Mouse (Mus musculus) liver, embryonic 16.5 days (tissue): ENCODE measurements at regions not wholly inside any gene's neighbourhood (a gene's known extent, or its start where the extent isn't known, plus 50 kb on each side); places are given as distances from the start of the nearest gene placed in this dataset.
A peak's percentile ranks its signal among the peaks of the same experiment; 100 is the strongest.

ENCODE experiments used
- ATAC-seq: fragments of 200-750 bp; cut with Nextera tagmentation; 2 replicates; pipeline ENCODE4 v1.8.0; 2017; ENCODE audit warnings: low read depth, mild to moderate bottlenecking, moderate number of reproducible peaks, moderate library complexity
- H3K27ac ChIP-seq: fragments of 300-500 bp; sonication (generic); 2 replicates; pipeline ENCODE4 v1.5.1; 2014; ENCODE audit warnings: mild to moderate bottlenecking, low read length
- H3K27me3 ChIP-seq: fragments of 300-500 bp; sonication (generic); 2 replicates; pipeline ENCODE4 v1.6.1; 2014; ENCODE audit warnings: low read depth, low read length, mixed read lengths; ENCODE audit not compliant: control insufficient read depth, insufficient read depth
- H3K36me3 ChIP-seq: fragments of 300-500 bp; sonication (generic); 2 replicates; pipeline ENCODE4 v1.6.1; 2014; ENCODE audit warnings: mild to moderate bottlenecking; ENCODE audit not compliant: control insufficient read depth, insufficient read depth
- H3K4me1 ChIP-seq: fragments of 300-500 bp; sonication (generic); 2 replicates; pipeline ENCODE4 v1.6.1; 2014; ENCODE audit warnings: low read depth, low read length, mixed read lengths; ENCODE audit not compliant: control insufficient read depth
- H3K4me2 ChIP-seq: fragments of 300-500 bp; sonication (generic); 2 replicates; pipeline ENCODE4 v1.6.1; 2014; ENCODE audit warnings: low read depth, low read length, mixed read lengths
- H3K4me3 ChIP-seq: fragments of 300-500 bp; sonication (generic); 2 replicates; pipeline ENCODE4 v1.5.1; 2014; ENCODE audit warnings: low read depth, mild to moderate bottlenecking, low read length
- H3K9ac ChIP-seq: fragments of 300-500 bp; sonication (generic); 2 replicates; pipeline ENCODE4 v1.6.1; 2014; ENCODE audit warnings: low read depth, low read length
- H3K9me3 ChIP-seq: fragments of 300-500 bp; sonication (generic); replicated peaks from 2 replicates; pipeline ENCODE4 v1.6.1; 2016; ENCODE audit warnings: low read length; ENCODE audit not compliant: control insufficient read depth
- WGBS: fragments of 180-500 bp; shearing (Covaris S2); extraction: QIAGEN DNeasy Blood & Tissue Kit; methylation state at CpG from one replicate; pipeline ENCODE4 v1.1.7; 2014; ENCODE audit not compliant: insufficient replicate concordance; 5-methylcytosine and 5-hydroxymethylcytosine counted together

DNA sequence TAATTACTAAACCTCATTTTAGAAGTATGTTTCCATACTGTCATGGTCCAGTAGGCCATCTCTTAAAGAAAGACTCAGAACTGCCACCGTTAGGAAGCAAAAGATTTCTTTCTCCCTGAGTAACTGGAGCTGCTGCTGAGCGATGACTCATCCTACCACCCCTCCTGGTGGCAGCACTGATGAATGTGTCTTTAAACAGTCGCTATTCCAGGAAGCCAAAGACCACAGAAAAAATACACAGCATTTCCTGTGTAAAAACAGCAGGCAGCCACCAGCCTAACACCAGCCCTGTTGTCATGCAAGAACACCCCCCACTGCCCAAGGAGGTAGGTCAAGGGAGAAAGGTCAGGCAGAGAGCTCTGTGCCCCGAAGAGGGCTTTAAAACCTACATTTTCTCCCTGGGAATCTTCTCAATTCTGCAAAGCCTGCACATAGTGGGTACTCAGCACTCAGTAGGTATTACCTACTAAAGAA, 675.7 kb downstream of the Cypt12 start:
- Histone ChIP-seq H3K4me3 (no peak overlapping the region), H3K9me3 (no peaks in the 10 kb centered on the region), H3K9ac (no peak overlapping the region), H3K4me1 (no peaks in the 10 kb centered on the region; the same call in 1 of the 2 replicates), H3K27ac (no peak overlapping the region), H3K4me2 (no peak overlapping the region), H3K36me3 (no peaks in the 10 kb centered on the region), H3K27me3 (no peaks in the 10 kb centered on the region)
- 3% methylated on average over 4 of the region's 4 CpGs for WGBS
- ATAC-seq = peak; percentile 71

DNA sequence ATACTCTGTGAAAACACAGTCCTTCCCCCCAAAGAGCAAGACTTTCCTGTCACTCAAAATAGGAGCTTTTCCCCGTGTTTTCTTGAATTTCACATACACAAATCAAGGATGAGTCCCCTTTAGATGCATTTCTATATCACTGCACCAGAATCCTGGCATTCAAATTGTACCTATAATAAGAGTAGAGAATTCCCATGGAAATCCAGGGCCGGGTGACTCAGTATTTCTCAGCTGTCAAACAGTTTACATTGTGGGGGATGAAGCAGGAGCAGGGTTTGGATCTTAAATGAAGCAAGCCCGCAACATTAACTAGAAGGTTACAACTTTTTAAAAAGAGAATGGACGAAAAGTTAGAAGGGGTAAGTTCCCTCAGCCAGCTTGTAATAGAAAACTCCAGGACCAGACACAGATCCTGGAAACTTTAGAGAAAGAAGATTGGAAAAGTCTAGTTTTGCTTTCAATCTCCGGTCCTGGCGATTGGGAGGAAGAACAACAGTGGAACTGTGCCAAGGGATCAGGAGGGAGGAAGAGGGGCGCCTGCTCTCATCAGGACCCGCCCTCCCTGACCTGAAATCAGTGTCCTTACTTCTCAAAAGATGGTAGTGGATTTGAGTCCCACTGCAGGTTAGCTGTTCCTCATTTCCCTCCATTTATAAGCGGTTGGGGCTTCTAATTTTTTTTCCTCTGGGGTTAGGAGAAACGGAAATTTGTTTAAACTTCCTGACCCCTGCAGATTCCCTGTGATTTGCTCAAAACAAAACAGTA, 676.4 kb downstream of the Cypt12 start:
- H3K27me3 ChIP-seq = no peaks in the 10 kb centered on the region
- no peaks in the 10 kb centered on the region; the same call in 1 of the 2 replicates for H3K4me1 ChIP-seq
- H3K36me3 ChIP-seq = no peaks in the 10 kb centered on the region
- peak overlapping the region; percentile 51 for H3K4me2 ChIP-seq
- H3K4me3 ChIP-seq = peak overlapping the region; percentile 41
- H3K27ac ChIP-seq = no peak overlapping the region
- no peak overlapping the region for H3K9ac ChIP-seq
- 7% methylated on average over 10 of the region's 10 CpGs for WGBS
- no peaks in the 10 kb centered on the region for H3K9me3 ChIP-seq
- no peak for ATAC-seq

DNA sequence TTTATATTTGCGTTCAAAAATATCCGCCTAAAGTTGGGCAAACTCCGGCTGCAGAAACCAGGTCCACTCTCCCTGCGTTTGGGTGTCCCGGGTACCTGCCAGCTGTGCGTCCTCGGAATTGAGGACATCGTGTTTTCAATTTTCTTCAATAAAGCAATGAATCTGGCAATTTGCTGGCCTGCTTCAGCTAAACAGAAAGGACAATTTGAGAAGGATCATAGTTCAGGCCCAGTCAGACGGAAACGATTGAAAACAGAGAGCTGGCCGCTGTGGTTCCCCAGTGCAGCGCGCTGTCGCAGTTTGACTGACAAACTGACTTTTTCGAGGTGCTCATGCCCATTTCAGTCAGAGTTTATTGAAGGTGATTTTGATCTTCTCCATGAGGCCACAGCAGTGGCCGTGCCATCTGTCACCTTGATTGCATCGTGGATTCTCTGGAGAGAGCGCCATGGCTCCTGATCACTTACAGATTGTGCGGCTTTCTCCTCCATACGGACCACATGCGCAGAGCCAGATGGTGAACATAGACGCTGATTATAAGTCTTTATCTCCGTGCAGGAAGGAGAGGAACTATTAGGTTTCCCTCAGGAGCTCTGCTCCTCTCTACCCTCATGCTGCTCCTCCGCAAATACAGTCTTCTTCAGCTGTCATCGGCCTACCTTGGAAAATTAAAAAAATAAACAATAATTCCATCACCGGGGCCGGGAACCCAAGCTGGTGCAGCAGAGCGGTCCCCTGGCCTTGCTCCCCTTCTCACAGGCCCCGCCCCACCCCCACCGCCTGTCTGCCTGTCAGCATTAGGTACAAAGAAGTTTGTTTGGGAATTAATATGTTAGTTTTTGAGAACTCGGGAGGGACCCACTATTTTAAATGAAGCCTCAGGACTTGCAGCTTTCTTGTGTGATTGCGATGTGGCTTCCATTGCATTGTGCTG, 677.5 kb downstream of the Cypt12 start:
- no peak for ATAC-seq
- Histone ChIP-seq H3K36me3 (no peaks in the 10 kb centered on the region), H3K4me2 (peak overlapping the region; percentile 51), H3K27me3 (no peaks in the 10 kb centered on the region), H3K9me3 (no peaks in the 10 kb centered on the region), H3K4me3 (peak overlapping the region; percentile 41), H3K27ac (no peak overlapping the region), H3K4me1 (no peaks in the 10 kb centered on the region; the same call in 1 of the 2 replicates), H3K9ac (no peak overlapping the region)
- 7% methylated on average over 32 of the region's 32 CpGs for WGBS

DNA sequence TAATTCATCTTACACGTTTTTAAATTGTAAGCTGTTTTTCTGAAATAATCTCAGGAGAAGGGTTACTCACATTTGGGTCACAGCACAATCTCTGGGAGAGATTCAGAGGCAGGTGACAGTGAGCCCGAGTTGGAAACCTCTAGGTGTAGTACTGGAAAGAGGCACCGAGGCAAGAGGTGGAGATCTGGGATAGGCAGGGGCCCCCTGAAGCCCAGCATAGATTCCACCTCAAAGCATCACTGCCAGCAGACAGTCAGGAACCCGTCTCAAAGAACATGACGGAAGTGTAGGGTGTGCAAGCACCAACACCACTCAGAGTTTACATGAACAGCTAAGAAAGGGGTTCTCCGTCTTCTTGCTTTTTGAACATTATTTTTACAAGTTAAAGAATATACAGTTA, 678.2 kb downstream of the Cypt12 start:
- Histone ChIP-seq H3K9me3 (no peaks in the 10 kb centered on the region), H3K9ac (no peak overlapping the region), H3K4me2 (no peak overlapping the region), H3K27me3 (no peaks in the 10 kb centered on the region), H3K36me3 (no peaks in the 10 kb centered on the region), H3K27ac (no peak overlapping the region), H3K4me1 (no peaks in the 10 kb centered on the region; the same call in 1 of the 2 replicates), H3K4me3 (no peak overlapping the region)
- no peak for ATAC-seq
- 41% methylated on average over 6 of the region's 6 CpGs for WGBS

DNA sequence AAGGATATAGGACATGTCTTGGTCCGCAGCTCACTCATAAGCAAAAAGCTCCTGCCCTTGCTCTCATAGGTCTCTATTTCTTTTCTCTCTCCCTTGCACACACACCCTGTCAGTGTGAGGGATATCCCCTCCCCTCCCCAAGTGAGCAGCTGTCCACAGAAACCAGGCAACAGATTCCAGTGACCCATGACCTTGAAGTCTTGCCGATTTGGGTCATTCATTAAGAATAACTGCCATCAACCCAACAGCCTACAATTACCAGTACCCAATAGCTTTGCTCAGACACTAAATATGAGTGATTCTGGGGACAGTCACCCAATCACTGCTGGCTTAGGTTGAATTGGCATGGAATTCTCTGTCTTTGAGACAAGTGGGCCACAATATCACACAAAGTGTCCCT, 678.6 kb downstream of the Cypt12 start:
- no peak for ATAC-seq
- H3K9me3 ChIP-seq = no peaks in the 10 kb centered on the region
- no peak overlapping the region for H3K4me2 ChIP-seq
- H3K27me3 ChIP-seq = no peaks in the 10 kb centered on the region
- no peak overlapping the region for H3K4me3 ChIP-seq
- WGBS = 65% methylated on average over 2 of the region's 2 CpGs
- no peak overlapping the region for H3K9ac ChIP-seq
- no peaks in the 10 kb centered on the region for H3K36me3 ChIP-seq
- H3K4me1 ChIP-seq = no peaks in the 10 kb centered on the region; the same call in 1 of the 2 replicates
- no peak overlapping the region for H3K27ac ChIP-seq

DNA sequence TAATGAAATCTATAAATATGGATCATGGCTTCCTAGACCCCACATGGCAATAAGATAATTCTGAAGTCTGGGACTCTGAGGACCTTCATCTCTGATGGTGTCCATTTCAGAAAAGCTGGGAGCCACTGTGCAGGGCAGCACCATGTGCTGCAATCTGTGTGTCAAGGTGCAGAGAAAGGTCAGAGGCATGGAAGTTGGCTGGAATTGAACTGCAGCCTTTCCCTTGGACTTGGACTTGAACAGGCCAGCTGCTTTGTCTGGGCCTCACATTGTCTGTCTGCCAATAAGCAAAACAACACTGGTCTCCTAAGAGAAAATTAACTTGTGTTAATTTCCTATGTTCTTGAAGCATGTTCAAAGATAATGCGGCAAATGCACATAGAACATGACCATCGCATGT, 681.0 kb downstream of the Cypt12 start:
- Histone ChIP-seq H3K9me3 (no peaks in the 10 kb centered on the region), H3K9ac (no peak overlapping the region), H3K4me1 (no peaks in the 10 kb centered on the region), H3K4me3 (no peak overlapping the region), H3K4me2 (no peak overlapping the region), H3K36me3 (no peaks in the 10 kb centered on the region), H3K27me3 (no peaks in the 10 kb centered on the region), H3K27ac (no peak overlapping the region)
- WGBS = 63% methylated on average over 2 of the region's 2 CpGs
- ATAC-seq = no peak

DNA sequence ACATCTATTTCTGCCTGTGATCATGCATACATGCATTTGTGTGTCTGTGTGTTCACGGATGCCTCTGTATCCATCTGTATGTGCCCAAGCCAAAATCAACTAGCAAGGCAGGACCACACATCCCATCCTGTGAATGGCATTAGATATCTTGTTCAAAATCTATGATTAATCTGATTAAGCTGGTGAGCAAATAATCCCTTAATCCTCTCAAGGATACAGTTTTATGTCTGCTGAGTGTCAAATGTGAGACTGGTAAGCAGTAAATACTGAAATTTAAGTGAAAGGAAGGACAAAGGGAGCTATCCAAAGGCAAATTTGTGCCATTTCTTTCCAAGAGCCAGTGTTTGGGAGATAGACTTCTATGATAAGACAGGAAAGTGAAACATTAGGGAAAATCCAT, 683.4 kb downstream of the Cypt12 start:
- WGBS = 58% methylated on average over 1 of the region's 1 CpGs

DNA sequence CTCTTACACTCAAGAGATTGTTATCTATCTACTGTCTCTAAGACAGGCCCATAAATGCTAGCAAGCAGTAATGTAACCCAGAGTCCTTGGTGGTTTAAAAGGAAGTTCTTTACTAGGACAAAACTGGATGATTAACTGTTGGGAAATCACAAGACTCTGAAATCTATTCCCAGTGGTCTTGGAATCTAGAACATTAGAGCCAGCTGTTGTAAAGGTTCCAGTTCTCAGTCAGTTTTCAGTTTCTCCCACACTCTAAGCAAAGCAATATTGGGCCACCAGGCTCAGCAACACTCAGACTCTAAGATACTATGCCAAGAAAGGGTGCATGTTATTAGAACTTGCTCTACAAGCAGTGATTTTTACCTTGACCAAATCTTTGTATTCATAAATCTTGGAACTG, 686.6 kb downstream of the Cypt12 start:
- Histone ChIP-seq H3K4me1 (no peaks in the 10 kb centered on the region), H3K9ac (no peak overlapping the region), H3K4me3 (no peak overlapping the region), H3K9me3 (no peaks in the 10 kb centered on the region), H3K27ac (no peak overlapping the region), H3K4me2 (no peak overlapping the region), H3K36me3 (no peaks in the 10 kb centered on the region), H3K27me3 (no peaks in the 10 kb centered on the region)
- ATAC-seq = no peak

More for the DNA sequence above, 683.4 kb downstream of the Cypt12 start:
- Histone ChIP-seq H3K27me3 (no peaks in the 10 kb centered on the region), H3K27ac (no peak overlapping the region), H3K9me3 (no peaks in the 10 kb centered on the region), H3K4me2 (no peak overlapping the region), H3K36me3 (no peaks in the 10 kb centered on the region), H3K9ac (no peak overlapping the region), H3K4me3 (no peak overlapping the region), H3K4me1 (no peaks in the 10 kb centered on the region)
- ATAC-seq = no peak

DNA sequence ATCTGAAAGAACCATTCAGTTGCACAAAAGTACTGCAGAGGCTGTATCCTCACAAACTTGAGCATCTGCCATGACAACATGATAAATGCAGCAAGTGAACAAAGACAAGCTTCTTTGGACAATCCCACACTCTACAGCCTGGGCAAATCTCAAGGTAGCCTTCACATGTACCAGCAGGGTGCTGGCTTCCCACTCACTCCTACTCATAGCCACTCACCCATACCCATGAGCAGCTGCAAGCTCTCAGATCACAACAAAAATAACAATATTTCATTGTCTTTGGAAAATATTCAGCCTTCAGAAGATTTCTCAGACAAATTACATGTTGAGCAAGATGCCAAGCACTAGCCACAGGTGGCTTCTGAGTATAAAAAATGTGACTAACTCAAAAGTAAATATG, 689.3 kb downstream of the Cypt12 start:
- no peaks in the 10 kb centered on the region for H3K36me3 ChIP-seq
- no peaks in the 10 kb centered on the region for H3K4me1 ChIP-seq
- H3K9me3 ChIP-seq = no peaks in the 10 kb centered on the region
- ATAC-seq = no peak
- no peak overlapping the region for H3K4me3 ChIP-seq
- H3K27ac ChIP-seq = no peak overlapping the region
- no peaks in the 10 kb centered on the region for H3K27me3 ChIP-seq
- H3K4me2 ChIP-seq = no peak overlapping the region
- no peak overlapping the region for H3K9ac ChIP-seq
